Mouse (Mus musculus) olfactory bulb, adult 2 months (tissue): Measurements from ENCODE around the gene Sf3a2.

Experiments
- CTCF ChIP-seq: fragments of 200-500 bp; IDR thresholded peaks from 2 replicates; pipeline ENCODE4 v1.5.1; 2012; ENCODE audit warnings: low read depth, mild to moderate bottlenecking, low read length, moderate library complexity; ENCODE audit not compliant: insufficient read depth
- POLR2A ChIP-seq: fragments of 200-500 bp; IDR thresholded peaks from 2 replicates; pipeline ENCODE4 v1.6.1; 2012; ENCODE audit warnings: mild to moderate bottlenecking, low read depth, low read length, moderate library complexity; ENCODE audit not compliant: insufficient read depth

- no peak for TF ChIP-seq POLR2A
- no peak for TF ChIP-seq CTCF
Measured at GRCm38 (mm10) chr10:80822528-80822927, 24.5 kb downstream of the Sf3a2 start.
